Mouse (Mus musculus): ENCODE results near the gene Elavl1.
"Not testable (repeated sequence)": the region's sequence is repeated elsewhere in the genome, so short reads cannot be mapped to it uniquely, and the experiment has no call there.

Elavl1 gene

GRCm38 (mm10) chr8:4324983-4325750, at the start of gene Elavl1, which contains the start of gene Ccl25:
Elavl1 (minus strand) TSS chr8:4325413.
Ccl25 (plus strand) TSS chr8:4325210.
- peak; percentile 98 to 99 for DNase-seq (ENCODE audit: low spot score in 2 of 2)

- no peak for DNase-seq (ENCODE audit: low spot score in 2 of 2)
Measured at GRCm38 (mm10) chr8:4372657-4373056, 47.4 kb upstream of the Elavl1 start.

DNA sequence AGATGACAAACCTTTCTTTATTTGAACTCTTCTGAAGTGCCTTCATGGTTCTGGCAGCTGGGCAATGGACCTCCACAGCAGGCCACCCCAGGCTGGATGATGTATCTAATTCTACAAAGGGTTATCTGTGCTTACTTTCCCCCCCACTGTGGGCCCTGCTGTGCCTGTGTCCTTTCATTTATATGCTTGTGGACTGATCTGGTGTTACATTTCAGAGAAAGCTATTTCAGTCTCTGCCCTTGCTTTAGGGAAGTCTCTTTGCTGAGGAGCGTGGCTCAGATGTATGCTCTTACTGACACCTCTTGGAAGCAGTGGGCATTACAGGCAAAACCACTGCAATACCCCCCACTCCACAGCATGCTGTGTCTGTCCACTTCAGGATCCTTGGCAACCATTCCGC, 44.9 kb upstream of the Elavl1 start:
- DNase-seq (ENCODE audit: low spot score in 2 of 2) = peak; percentile 42 to 70

DNA sequence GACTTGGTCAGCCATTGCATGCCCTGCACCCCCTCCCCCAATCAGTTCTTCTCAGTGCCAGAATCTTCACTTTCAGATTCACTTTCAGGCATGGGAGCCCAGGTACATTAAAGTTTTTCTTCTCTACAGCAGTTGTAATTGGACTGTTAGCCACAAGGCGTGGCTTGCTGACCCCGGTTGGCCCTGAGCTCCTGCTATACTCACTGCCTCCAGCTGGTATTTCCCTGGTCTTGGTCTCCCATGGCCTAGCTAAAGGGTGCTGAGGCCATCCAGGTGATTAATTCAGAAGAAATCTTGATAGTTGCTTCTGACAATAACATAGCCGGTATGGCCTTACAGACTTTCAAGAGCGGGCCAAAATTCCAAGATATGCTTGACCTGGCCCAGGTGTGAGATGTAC, 43.3 kb upstream of the Elavl1 start:
- no peak for DNase-seq (ENCODE audit: low spot score in 2 of 2)

DNA sequence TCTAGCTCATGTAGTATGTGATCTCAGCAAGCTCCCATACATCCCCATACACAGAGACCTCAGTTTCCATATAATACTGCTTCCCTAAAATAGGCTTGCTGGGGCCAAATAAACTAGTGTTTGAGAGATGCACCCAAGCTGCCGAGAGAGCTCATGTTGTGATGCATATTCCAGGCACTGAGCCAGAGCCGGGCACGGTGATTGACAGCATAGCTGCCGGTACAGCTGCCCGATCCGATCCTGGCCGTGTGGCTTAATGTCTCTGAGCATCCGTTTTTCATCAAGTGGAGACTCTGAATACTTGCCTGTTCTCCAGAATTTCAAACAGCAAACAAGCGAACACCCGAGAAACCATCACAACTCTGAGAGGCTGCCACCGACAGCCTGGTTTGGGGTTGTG, 42.6 kb upstream of the Elavl1 start:
- peak; percentile 79 to 81 for DNase-seq (ENCODE audit: low spot score in 2 of 2)

GRCm38 (mm10) chr8:4366189-4366588, 41.0 kb upstream of the Elavl1 start:
- DNase-seq (ENCODE audit: low spot score in 2 of 2) = no peak

GRCm38 (mm10) chr8:4360922-4361321, 35.7 kb upstream of the Elavl1 start:
- DNase-seq (ENCODE audit: low spot score in 2 of 2) = no peak

- peak in 1 of 2 experiments; percentile 50 for DNase-seq (ENCODE audit: low spot score in 2 of 2)
Measured at GRCm38 (mm10) chr8:4359362-4359761, 34.1 kb upstream of the Elavl1 start.

DNA sequence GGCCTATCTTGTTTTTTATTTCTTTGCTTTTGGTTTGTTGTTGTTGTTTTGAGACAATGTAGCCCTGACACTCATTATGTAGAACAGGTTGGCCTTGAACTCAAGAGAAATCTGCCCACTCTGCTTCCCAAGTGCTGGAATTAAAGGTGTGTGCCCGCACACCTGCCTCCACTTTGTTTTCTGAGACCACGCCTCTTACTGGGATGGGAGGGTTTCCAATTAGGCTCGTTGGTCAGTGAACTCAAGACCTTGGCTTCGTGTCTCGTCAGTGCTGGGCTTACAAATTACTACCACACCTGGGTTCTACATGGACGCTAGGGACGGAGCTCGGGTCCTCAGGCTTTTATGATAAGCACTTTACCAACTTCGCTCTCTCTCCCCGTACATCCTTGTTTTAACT, 30.2 kb upstream of the Elavl1 start:
- no peak for DNase-seq (ENCODE audit: low spot score in 2 of 2)

GRCm38 (mm10) chr8:4354516-4354915, 29.3 kb upstream of the Elavl1 start:
- DNase-seq (ENCODE audit: low spot score in 2 of 2) = no peak

DNA sequence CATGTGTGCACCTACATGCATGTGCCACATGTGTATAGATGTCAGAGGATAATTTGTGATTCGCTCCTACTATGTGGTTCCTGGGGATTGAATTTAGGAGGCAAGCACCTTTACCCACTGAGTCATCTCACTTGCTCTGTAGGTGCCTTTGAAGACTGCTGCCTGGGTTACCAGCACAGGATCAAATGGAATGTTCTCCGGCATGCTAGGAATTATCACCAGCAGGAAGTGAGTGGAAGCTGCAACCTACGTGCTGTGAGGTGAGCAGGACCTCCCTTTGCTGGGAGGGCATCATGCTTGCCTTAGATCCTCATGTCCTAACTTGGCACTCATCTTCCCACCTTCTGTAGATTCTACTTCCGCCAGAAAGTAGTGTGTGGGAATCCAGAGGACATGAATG, 28.5 kb upstream of the Elavl1 start:
- DNase-seq (ENCODE audit: low spot score in 2 of 2) = no peak

DNA sequence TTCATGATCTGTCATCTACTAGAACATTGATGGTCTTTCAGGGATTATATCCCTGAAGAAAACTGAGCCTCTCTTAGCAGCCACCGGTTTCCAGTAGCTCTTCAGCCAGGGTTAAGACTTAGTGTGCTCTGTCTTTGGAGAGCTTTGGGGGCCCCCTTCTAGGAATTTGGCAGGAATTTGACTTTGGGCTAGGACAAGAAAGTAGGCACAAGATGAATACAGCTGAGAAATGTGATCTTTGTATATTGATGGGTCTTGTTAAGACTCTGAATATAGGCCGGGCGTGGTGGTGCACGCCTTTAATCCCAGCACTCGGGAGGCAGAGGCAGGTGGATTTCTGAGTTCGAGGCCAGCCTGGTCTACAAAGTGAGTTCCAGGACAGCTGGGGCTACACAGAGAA, 27.3 kb upstream of the Elavl1 start:
- not testable (repeated sequence) for DNase-seq (ENCODE audit: low spot score in 2 of 2)

DNA sequence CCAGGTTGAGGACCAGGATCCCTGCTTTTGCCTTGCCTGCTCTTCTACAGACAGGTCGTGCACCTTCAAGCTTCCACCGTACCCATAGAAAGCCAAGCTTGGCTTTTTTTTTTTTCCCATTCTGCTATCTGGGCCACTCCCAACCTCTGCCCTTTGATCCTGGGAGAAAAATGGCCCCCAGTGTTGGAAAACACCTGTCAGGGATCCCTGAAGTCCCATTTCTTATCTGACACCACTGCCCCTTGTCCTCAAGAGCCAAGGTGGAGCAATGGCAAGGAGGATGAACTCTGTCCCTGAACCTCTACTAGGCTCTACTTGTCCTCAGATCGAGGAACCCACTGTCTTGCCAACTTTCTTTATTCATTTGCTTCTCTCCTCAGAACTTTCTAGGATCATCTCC, 25.4 kb upstream of the Elavl1 start:
- no peak for DNase-seq (ENCODE audit: low spot score in 2 of 2)

- no peak for DNase-seq (ENCODE audit: low spot score in 2 of 2)
Measured at GRCm38 (mm10) chr8:4349335-4349734, 24.1 kb upstream of the Elavl1 start.

GRCm38 (mm10) chr8:4348275-4348674, 23.1 kb upstream of the Elavl1 start:
- DNase-seq (ENCODE audit: low spot score in 2 of 2) = no peak

DNA sequence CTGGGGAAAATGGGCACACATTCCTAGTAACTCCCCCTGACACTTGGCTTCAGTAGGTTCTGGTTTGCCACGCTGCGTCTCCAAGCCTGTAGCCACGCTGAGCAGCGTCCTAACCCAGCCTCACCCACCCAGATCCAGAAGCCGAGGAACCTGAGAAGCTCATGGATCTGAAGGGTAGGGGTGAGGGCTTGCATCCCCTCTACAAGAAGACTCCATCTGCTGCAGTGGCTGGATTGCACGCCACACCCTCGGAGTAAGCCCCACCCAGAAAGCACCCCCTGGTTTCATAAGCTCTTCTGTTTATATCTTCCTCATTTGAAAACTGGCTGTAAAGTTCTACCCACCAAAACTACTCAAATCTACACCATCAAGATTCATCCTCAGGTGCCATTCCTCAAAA, 22.4 kb upstream of the Elavl1 start:
- DNase-seq (ENCODE audit: low spot score in 2 of 2) = no peak

GRCm38 (mm10) chr8:4340207-4340606, 15.0 kb upstream of the Elavl1 start:
- no peak for DNase-seq (ENCODE audit: low spot score in 2 of 2)

- no peak for DNase-seq (ENCODE audit: low spot score in 2 of 2)
Measured at GRCm38 (mm10) chr8:4335678-4336077, 10.5 kb upstream of the Elavl1 start.

DNA sequence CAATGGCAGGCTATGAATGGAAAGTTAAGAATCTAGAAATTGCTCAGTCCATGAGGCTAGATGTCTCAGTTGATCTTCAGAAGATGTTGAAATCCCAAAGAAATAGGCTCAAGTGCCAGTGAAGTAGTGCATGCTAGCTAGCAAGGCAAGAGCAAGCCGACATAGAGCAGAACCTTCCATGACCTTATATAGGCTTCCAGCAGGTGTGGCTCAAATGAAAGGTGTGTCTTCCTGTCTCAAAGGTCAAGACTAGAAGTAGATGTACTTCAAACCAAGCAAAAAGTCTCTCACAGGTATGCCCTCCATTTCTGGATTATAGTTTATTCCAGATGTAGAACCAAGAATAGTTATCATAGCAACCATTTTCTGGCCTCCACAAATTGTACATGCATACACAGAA, 8.8 kb upstream of the Elavl1 start:
- DNase-seq (ENCODE audit: low spot score in 2 of 2) = no peak

DNA sequence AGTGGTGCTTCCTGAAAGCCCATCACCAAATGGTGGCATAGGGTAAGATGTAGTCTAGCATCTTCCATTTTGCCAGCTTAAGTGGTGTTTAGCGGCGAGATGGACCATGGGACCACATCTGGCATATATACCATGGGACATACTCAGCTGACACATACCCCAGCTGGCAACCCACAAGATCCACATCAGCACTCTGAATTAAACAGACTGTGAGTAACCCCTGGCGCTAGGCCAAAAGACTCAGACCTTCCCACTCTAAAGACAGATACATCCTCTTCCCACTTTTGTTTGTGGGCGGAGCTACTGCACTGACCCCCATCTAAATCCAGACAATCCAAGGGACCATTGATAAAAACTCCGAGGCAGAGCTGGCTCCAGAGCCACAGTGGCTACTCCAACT, 3.8 kb upstream of the Elavl1 start:
- DNase-seq (ENCODE audit: low spot score in 2 of 2) = peak; percentile 40 to 43

- DNase-seq (ENCODE audit: low spot score in 2 of 2) = no peak
Measured at GRCm38 (mm10) chr8:4325751-4326036, 481 bp upstream of the Elavl1 start.

GRCm38 (mm10) chr8:4324525-4324924, 688 bp downstream of the Elavl1 start:
- peak; percentile 54 to 57 for DNase-seq (ENCODE audit: low spot score in 2 of 2)

- DNase-seq (ENCODE audit: low spot score in 2 of 2) = no peak
Measured at GRCm38 (mm10) chr8:4323917-4324316, 1.3 kb downstream of the Elavl1 start.

DNA sequence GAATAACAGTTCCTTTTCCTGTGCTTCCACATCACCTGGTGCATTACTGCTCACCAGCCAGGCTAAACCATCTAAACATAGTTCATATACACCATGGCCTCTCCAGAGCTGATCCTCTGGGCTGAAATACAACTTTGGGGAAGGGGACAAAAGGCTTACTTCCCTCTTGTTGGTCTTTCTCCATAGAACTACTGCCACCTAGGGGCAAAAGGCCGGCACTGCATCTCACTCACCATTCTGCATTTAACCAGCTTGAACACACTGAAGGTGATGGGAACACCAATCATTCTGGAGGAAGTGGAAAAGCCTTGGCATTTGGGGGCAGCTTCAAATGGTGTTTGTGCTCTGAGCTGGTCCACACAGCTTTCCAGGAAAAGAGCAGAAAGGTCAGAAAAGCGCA, 2.7 kb downstream of the Elavl1 start:
- DNase-seq (ENCODE audit: low spot score in 2 of 2) = peak; percentile 87 to 92

Measured in right cerebral cortex, postnatal 10 days (tissue).